Mouse (Mus musculus): ENCODE measurements at regions not wholly inside any gene's neighbourhood (a gene's known extent, or its start where the extent isn't known, plus 50 kb on each side); places are given as distances from the start of the nearest gene placed in this dataset.

GRCm38 (mm10) chr6:10156097-10156496 lies 1207.9 kb downstream of the Nxph1 start:
- peak; percentile 43 for TF ChIP-seq CTCF (IDR thresholded peaks at IDR 0.05)
- H3K27ac ChIP-seq, result no peak overlapping the region
- no peak for DNase-seq (ENCODE audit: extremely low spot score in 1 of 2, low spot score in 2 of 2)
- intact Hi-C loops (cut with DNase I), result loop anchor here (5.0 kb wide), 1 partner anchor 1126 kb away; no protein-coding TSS in a partner anchor
- no peak overlapping the region for H3K4me3 ChIP-seq

- no peak for TF ChIP-seq CTCF (IDR thresholded peaks at IDR 0.05)
- H3K4me3 ChIP-seq, result no peak overlapping the region
- no peak for DNase-seq (ENCODE audit: extremely low spot score in 1 of 2, low spot score in 2 of 2)
- intact Hi-C loops (cut with DNase I), result no loop called here
- H3K27ac ChIP-seq, result no peak overlapping the region
These were observed 1233.5 kb downstream of the Nxph1 start for GRCm38 (mm10) chr6:10181590-10182183.

DNA sequence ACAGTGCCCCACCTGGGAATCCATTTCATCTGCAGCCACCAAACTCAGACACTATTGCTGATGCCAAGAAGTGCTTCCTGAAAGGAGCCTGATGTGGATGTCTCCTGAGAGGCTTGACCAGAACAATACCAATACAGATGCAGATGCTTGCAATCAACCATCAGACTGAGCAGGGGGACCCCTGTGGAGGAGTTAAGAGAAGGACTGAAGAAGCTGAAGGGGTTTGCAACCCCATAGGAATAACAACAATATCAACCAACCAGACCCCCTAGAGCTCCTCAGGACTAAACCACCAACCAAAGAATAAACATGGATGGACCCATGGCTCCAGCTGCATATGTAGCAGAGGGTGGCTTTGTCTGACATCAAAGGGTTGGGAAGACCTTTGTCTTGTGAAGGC lies 1237.7 kb downstream of the Nxph1 start:
- H3K4me3 ChIP-seq, result no peak overlapping the region
- TF ChIP-seq CTCF (IDR thresholded peaks at IDR 0.05), result no peak
- no peak overlapping the region for H3K27ac ChIP-seq
- intact Hi-C loops (cut with DNase I), result no loop called here
- DNase-seq (ENCODE audit: extremely low spot score in 1 of 2, low spot score in 2 of 2), result no peak
